Mouse (Mus musculus) testis, adult 2 months (tissue): ENCODE results near the gene Ubfd1. TPM values are rescaled to one million over a fixed set of nuclear protein-coding genes. Genes with fewer than 3 reads are reported as not detected.

ENCODE experiments used
- H3K27ac ChIP-seq: fragments of 200-500 bp; 2 replicates; pipeline ENCODE4 v1.5.1; 2012; ENCODE audit warnings: low read depth, low read length; ENCODE audit not compliant: control insufficient read depth, insufficient read depth
- H3K27me3 ChIP-seq: fragments of 200-500 bp; 2 replicates; pipeline ENCODE4 v1.6.1; 2012; ENCODE audit warnings: mild to moderate bottlenecking, low read length, moderate library complexity; ENCODE audit not compliant: control insufficient read depth, insufficient read depth
- H3K36me3 ChIP-seq: fragments of 200-500 bp; 2 replicates; pipeline ENCODE4 v1.6.1; 2012; ENCODE audit warnings: mild to moderate bottlenecking, low read length; ENCODE audit not compliant: control insufficient read depth, insufficient read depth
- H3K4me1 ChIP-seq: fragments of 200-500 bp; 2 replicates; pipeline ENCODE4 v1.6.1; 2012; ENCODE audit warnings: low read length; ENCODE audit not compliant: control insufficient read depth, insufficient read depth
- H3K4me3 ChIP-seq: fragments of 200-500 bp; 2 replicates; pipeline ENCODE4 v1.5.1; 2012; ENCODE audit warnings: low read depth, mild to moderate bottlenecking, low read length, moderate library complexity, mixed read lengths; ENCODE audit not compliant: control insufficient read depth
- CTCF ChIP-seq: fragments of 200-500 bp; IDR thresholded peaks from 2 replicates; pipeline ENCODE4 v1.5.1; 2012; ENCODE audit warnings: low read depth, mild to moderate bottlenecking, inconsistent platforms, low read length, moderate library complexity; ENCODE audit not compliant: control insufficient read depth, insufficient read depth, insufficient replicate concordance
- POLR2A ChIP-seq: fragments of 200-500 bp; IDR thresholded peaks from 2 replicates; pipeline ENCODE4 v1.6.1; 2012; ENCODE audit warnings: low read depth, mild to moderate bottlenecking, inconsistent platforms, low read length, moderate library complexity; ENCODE audit not compliant: control insufficient read depth
- polyA plus RNA-seq: library from polyadenylated mRNA; depleted of rRNA; stranded (reverse); fragments of >200 nt; gene quantifications from 2 replicates; pipeline ENCODE4 v1.2.3, GENCODE M21; 2012; rRNA removed

Ubfd1 gene
- polyA plus RNA-seq, 1 experiment = 12.6 TPM

- Histone ChIP-seq H3K4me3 (no peak overlapping the region), H3K27ac (no peak overlapping the region), H3K4me1 (no peaks in the 10 kb centered on the region), H3K36me3 (peaks cover 2% of the 10 kb centered on the region), H3K27me3 (no peaks in the 10 kb centered on the region)
- no peak for TF ChIP-seq POLR2A
- TF ChIP-seq CTCF = no peak
Observed at GRCm38 (mm10) chr7:122126946-122127345, 60.0 kb downstream of the Ubfd1 start.

Other genes with a start within 250 kb of the Ubfd1 start
- 0.23 and 0.44 TPM in 2 replicates for gene Scnn1b, start 202.1 kb upstream of the Ubfd1 start, polyA plus RNA-seq
- 37.9 and 45.1 TPM in 2 replicates for gene Cog7, start 85.5 kb upstream of the Ubfd1 start, polyA plus RNA-seq
- 4.8 and 7.9 TPM in 2 replicates for gene Gga2, start 46.0 kb upstream of the Ubfd1 start, polyA plus RNA-seq
- gene Ears2, start 88 bp downstream of the Ubfd1 start, polyA plus RNA-seq = 5.9 and 6.3 TPM in 2 replicates
- 55.4 and 101 TPM in 2 replicates for gene Ndufab1, start 34.7 kb downstream of the Ubfd1 start, polyA plus RNA-seq
- gene Palb2, start 65.8 kb downstream of the Ubfd1 start, polyA plus RNA-seq = 3.5 and 4.8 TPM in 2 replicates
- 32.1 and 33.0 TPM in 2 replicates for gene Dctn5, start 65.9 kb downstream of the Ubfd1 start, polyA plus RNA-seq
- 52.8 and 62.3 TPM in 2 replicates for gene Plk1, start 92.3 kb downstream of the Ubfd1 start, polyA plus RNA-seq
- gene Ern2, start 119.0 kb downstream of the Ubfd1 start, polyA plus RNA-seq = 0.17 and 0.19 TPM in 2 replicates
- 9.2 and 13.4 TPM in 2 replicates for gene Chp2, start 152.3 kb downstream of the Ubfd1 start, polyA plus RNA-seq
- gene Prkcb, start 221.6 kb downstream of the Ubfd1 start, polyA plus RNA-seq = 3.4 and 4.2 TPM in 2 replicates